Mouse (Mus musculus) embryonic facial prominence, embryonic 10.5 days (tissue): ENCODE data around the gene Tgfbr3. TPM values are rescaled to one million over a fixed set of nuclear protein-coding genes. Genes with fewer than 3 reads are reported as not detected.

Source experiments
- DNase-seq: peaks from one replicate; pipeline ENCODE4 v3.0.0-alpha.2; 2017; ENCODE audit warnings: low spot score
- H3K27ac ChIP-seq: fragments of 300-500 bp; sonication (generic); replicated peaks from 2 replicates; pipeline ENCODE4 v1.5.1; 2016; ENCODE audit warnings: mild to moderate bottlenecking
- H3K27me3 ChIP-seq: fragments of 300-500 bp; sonication (generic); replicated peaks from 2 replicates; pipeline ENCODE4 v1.6.1; 2016; ENCODE audit warnings: low read depth, mild to moderate bottlenecking; ENCODE audit not compliant: poor library complexity, severe bottlenecking
- H3K36me3 ChIP-seq: fragments of 300-500 bp; sonication (generic); replicated peaks from 2 replicates; pipeline ENCODE4 v1.6.1; 2016; ENCODE audit warnings: mild to moderate bottlenecking, moderate library complexity
- H3K4me1 ChIP-seq: fragments of 300-500 bp; sonication (generic); 2 replicates; pipeline ENCODE4 v1.6.1; 2016
- H3K4me3 ChIP-seq: fragments of 300-500 bp; sonication (generic); 2 replicates; pipeline ENCODE4 v1.5.1; 2016; ENCODE audit warnings: mild to moderate bottlenecking, moderate library complexity
- H3K9me3 ChIP-seq: fragments of 300-500 bp; sonication (generic); 2 replicates; pipeline ENCODE4 v1.6.1; 2016; ENCODE audit warnings: mild to moderate bottlenecking
- WGBS: fragments of 180-500 bp; shearing (Covaris S2); methylation state at CpG from one replicate; pipeline ENCODE4 v1.1.7; 2016; 5-methylcytosine and 5-hydroxymethylcytosine counted together
- polyA plus RNA-seq: library from polyadenylated mRNA; unstranded; fragments of >200 nt; fragmentation: Nextera tagmentation; extraction: Ambion mirVana; gene quantifications from 2 replicates; pipeline ENCODE4 v1.2.1, GENCODE M21; 2016

The Tgfbr3 gene
- polyA plus RNA-seq, 1 experiment from 2014 or later = 9.8 TPM

- Histone ChIP-seq H3K4me1 (peaks cover 53% of the 10 kb centered on the region), H3K27me3 (no peaks in the 10 kb centered on the region), H3K9me3 (no peaks in the 10 kb centered on the region), H3K27ac (no peak overlapping the region), H3K4me3 (no peak overlapping the region), H3K36me3 (peaks cover 6% of the 10 kb centered on the region; the same call in 1 of the 2 replicates)
- WGBS = 43% methylated on average over 2 of the region's 2 CpGs
- DNase-seq = no peak
Measured at GRCm38 (mm10) chr5:107217139-107217538, 72.3 kb downstream of the Tgfbr3 start.

- Histone ChIP-seq H3K9me3 (no peaks in the 10 kb centered on the region), H3K4me3 (no peak overlapping the region), H3K27me3 (no peaks in the 10 kb centered on the region), H3K27ac (peak overlapping the region; percentile 19; the same call in 1 of the 2 replicates), H3K36me3 (peaks cover 6% of the 10 kb centered on the region; the same call in 1 of the 2 replicates), H3K4me1 (peaks cover 29% of the 10 kb centered on the region)
- 73% methylated on average over 9 of the region's 9 CpGs for WGBS
- DNase-seq = no peak
Measured at GRCm38 (mm10) chr5:107213373-107214132, 75.9 kb downstream of the Tgfbr3 start.

- WGBS = 86% methylated on average over 10 of the region's 10 CpGs
- no peak for DNase-seq
- H3K27ac ChIP-seq = no peak overlapping the region
- H3K36me3 ChIP-seq = peaks cover 6% of the 10 kb centered on the region; the same call in 1 of the 2 replicates
- no peaks in the 10 kb centered on the region for H3K9me3 ChIP-seq
- no peaks in the 10 kb centered on the region for H3K27me3 ChIP-seq
- peaks cover 28% of the 10 kb centered on the region for H3K4me1 ChIP-seq
- no peak overlapping the region for H3K4me3 ChIP-seq
Measured at GRCm38 (mm10) chr5:107211830-107212370, 77.5 kb downstream of the Tgfbr3 start.

- Histone ChIP-seq H3K4me3 (no peak overlapping the region), H3K36me3 (peaks cover 6% of the 10 kb centered on the region; the same call in 1 of the 2 replicates), H3K9me3 (no peaks in the 10 kb centered on the region), H3K27ac (no peak overlapping the region), H3K4me1 (peaks cover 28% of the 10 kb centered on the region), H3K27me3 (no peaks in the 10 kb centered on the region)
- no peak for DNase-seq
- 79% methylated on average over 2 of the region's 2 CpGs for WGBS
Measured at GRCm38 (mm10) chr5:107210040-107210439, 79.4 kb downstream of the Tgfbr3 start.

- no peak overlapping the region for H3K27ac ChIP-seq
- H3K36me3 ChIP-seq = no peaks in the 10 kb centered on the region
- no peaks in the 10 kb centered on the region for H3K27me3 ChIP-seq
- no peak overlapping the region for H3K4me3 ChIP-seq
- 77% methylated on average over 5 of the region's 5 CpGs for WGBS
- DNase-seq = no peak
- H3K4me1 ChIP-seq = peaks cover 21% of the 10 kb centered on the region
- H3K9me3 ChIP-seq = no peaks in the 10 kb centered on the region
Measured at GRCm38 (mm10) chr5:107207911-107208310, 81.5 kb downstream of the Tgfbr3 start.

GRCm38 (mm10) chr5:107204306-107204705 lies 85.1 kb downstream of the Tgfbr3 start:
- Histone ChIP-seq H3K27me3 (no peaks in the 10 kb centered on the region), H3K4me3 (no peak overlapping the region), H3K9me3 (no peaks in the 10 kb centered on the region), H3K27ac (no peak overlapping the region), H3K36me3 (no peaks in the 10 kb centered on the region), H3K4me1 (peaks cover 52% of the 10 kb centered on the region)
- no peak for DNase-seq

- peaks cover 46% of the 10 kb centered on the region for H3K4me1 ChIP-seq
- no peak for DNase-seq
- H3K4me3 ChIP-seq = no peak overlapping the region
- WGBS = 40% methylated on average over 8 of the region's 8 CpGs
- H3K27ac ChIP-seq = peak overlapping the region; percentile 40; the same call in 1 of the 2 replicates
- H3K27me3 ChIP-seq = no peaks in the 10 kb centered on the region
- H3K9me3 ChIP-seq = no peaks in the 10 kb centered on the region
- H3K36me3 ChIP-seq = no peaks in the 10 kb centered on the region
Measured at GRCm38 (mm10) chr5:107202801-107203559, 86.4 kb downstream of the Tgfbr3 start.

- Histone ChIP-seq H3K4me1 (peaks cover 47% of the 10 kb centered on the region), H3K27ac (peak overlapping the region; percentile 65; the same call in 1 of the 2 replicates), H3K9me3 (no peaks in the 10 kb centered on the region), H3K4me3 (no peak overlapping the region), H3K27me3 (no peaks in the 10 kb centered on the region), H3K36me3 (no peaks in the 10 kb centered on the region)
- WGBS = 66% methylated on average over 9 of the region's 9 CpGs
- DNase-seq = no peak
Measured at GRCm38 (mm10) chr5:107201509-107202182, 87.8 kb downstream of the Tgfbr3 start.

- Histone ChIP-seq H3K9me3 (no peaks in the 10 kb centered on the region), H3K27ac (peak overlapping the region; percentile 65), H3K4me1 (peaks cover 55% of the 10 kb centered on the region), H3K36me3 (no peaks in the 10 kb centered on the region), H3K4me3 (no peak overlapping the region), H3K27me3 (no peaks in the 10 kb centered on the region)
- WGBS = 43% methylated on average over 12 of the region's 12 CpGs
- peak; percentile 48 for DNase-seq
Measured at GRCm38 (mm10) chr5:107200853-107201341, 88.5 kb downstream of the Tgfbr3 start.

- Histone ChIP-seq H3K27me3 (no peaks in the 10 kb centered on the region), H3K27ac (peak overlapping the region; percentile 65; the same call in 1 of the 2 replicates), H3K4me3 (no peak overlapping the region), H3K36me3 (no peaks in the 10 kb centered on the region), H3K4me1 (peaks cover 61% of the 10 kb centered on the region), H3K9me3 (no peaks in the 10 kb centered on the region)
- 73% methylated on average over 10 of the region's 10 CpGs for WGBS
- DNase-seq = no peak
Measured at GRCm38 (mm10) chr5:107200221-107200635, 89.2 kb downstream of the Tgfbr3 start.

GRCm38 (mm10) chr5:107195751-107196395 lies 93.6 kb downstream of the Tgfbr3 start:
- H3K4me3 ChIP-seq = no peak overlapping the region
- H3K9me3 ChIP-seq = no peaks in the 10 kb centered on the region
- 18% methylated on average over 12 of the region's 12 CpGs for WGBS
- no peaks in the 10 kb centered on the region for H3K27me3 ChIP-seq
- peaks cover 57% of the 10 kb centered on the region for H3K4me1 ChIP-seq
- H3K36me3 ChIP-seq = no peaks in the 10 kb centered on the region
- peak; percentile 84 for DNase-seq
- peak overlapping the region; percentile 78 for H3K27ac ChIP-seq

GRCm38 (mm10) chr5:107193160-107193559 lies 96.3 kb downstream of the Tgfbr3 start:
- Histone ChIP-seq H3K9me3 (no peaks in the 10 kb centered on the region), H3K27ac (no peak overlapping the region)
- WGBS = 82% methylated on average over 9 of the region's 9 CpGs

More at GRCm38 (mm10) chr5:107193160-107193559, 96.3 kb downstream of the Tgfbr3 start:
- Histone ChIP-seq H3K36me3 (no peaks in the 10 kb centered on the region), H3K4me3 (no peak overlapping the region), H3K4me1 (peaks cover 42% of the 10 kb centered on the region), H3K27me3 (no peaks in the 10 kb centered on the region)
- DNase-seq = no peak
